Mouse (Mus musculus) testis, adult 2 months (tissue): ENCODE data around the gene Glce. TPM values are rescaled to one million over a fixed set of nuclear protein-coding genes. Genes with fewer than 3 reads are reported as not detected.

Source experiments
- H3K27ac ChIP-seq: fragments of 200-500 bp; 2 replicates; pipeline ENCODE4 v1.5.1; 2012; ENCODE audit warnings: low read depth, low read length; ENCODE audit not compliant: control insufficient read depth, insufficient read depth
- H3K27me3 ChIP-seq: fragments of 200-500 bp; 2 replicates; pipeline ENCODE4 v1.6.1; 2012; ENCODE audit warnings: mild to moderate bottlenecking, low read length, moderate library complexity; ENCODE audit not compliant: control insufficient read depth, insufficient read depth
- H3K36me3 ChIP-seq: fragments of 200-500 bp; 2 replicates; pipeline ENCODE4 v1.6.1; 2012; ENCODE audit warnings: mild to moderate bottlenecking, low read length; ENCODE audit not compliant: control insufficient read depth, insufficient read depth
- H3K4me1 ChIP-seq: fragments of 200-500 bp; 2 replicates; pipeline ENCODE4 v1.6.1; 2012; ENCODE audit warnings: low read length; ENCODE audit not compliant: control insufficient read depth, insufficient read depth
- H3K4me3 ChIP-seq: fragments of 200-500 bp; 2 replicates; pipeline ENCODE4 v1.5.1; 2012; ENCODE audit warnings: low read depth, mild to moderate bottlenecking, low read length, moderate library complexity, mixed read lengths; ENCODE audit not compliant: control insufficient read depth
- CTCF ChIP-seq: fragments of 200-500 bp; IDR thresholded peaks from 2 replicates; pipeline ENCODE4 v1.5.1; 2012; ENCODE audit warnings: low read depth, mild to moderate bottlenecking, inconsistent platforms, low read length, moderate library complexity; ENCODE audit not compliant: control insufficient read depth, insufficient read depth, insufficient replicate concordance
- POLR2A ChIP-seq: fragments of 200-500 bp; IDR thresholded peaks from 2 replicates; pipeline ENCODE4 v1.6.1; 2012; ENCODE audit warnings: low read depth, mild to moderate bottlenecking, inconsistent platforms, low read length, moderate library complexity; ENCODE audit not compliant: control insufficient read depth
- polyA plus RNA-seq: library from polyadenylated mRNA; depleted of rRNA; stranded (reverse); fragments of >200 nt; gene quantifications from 2 replicates; pipeline ENCODE4 v1.2.3, GENCODE M21; 2012; rRNA removed

Glce gene
- 2.9 and 3.3 TPM in 2 replicates for polyA plus RNA-seq

DNA sequence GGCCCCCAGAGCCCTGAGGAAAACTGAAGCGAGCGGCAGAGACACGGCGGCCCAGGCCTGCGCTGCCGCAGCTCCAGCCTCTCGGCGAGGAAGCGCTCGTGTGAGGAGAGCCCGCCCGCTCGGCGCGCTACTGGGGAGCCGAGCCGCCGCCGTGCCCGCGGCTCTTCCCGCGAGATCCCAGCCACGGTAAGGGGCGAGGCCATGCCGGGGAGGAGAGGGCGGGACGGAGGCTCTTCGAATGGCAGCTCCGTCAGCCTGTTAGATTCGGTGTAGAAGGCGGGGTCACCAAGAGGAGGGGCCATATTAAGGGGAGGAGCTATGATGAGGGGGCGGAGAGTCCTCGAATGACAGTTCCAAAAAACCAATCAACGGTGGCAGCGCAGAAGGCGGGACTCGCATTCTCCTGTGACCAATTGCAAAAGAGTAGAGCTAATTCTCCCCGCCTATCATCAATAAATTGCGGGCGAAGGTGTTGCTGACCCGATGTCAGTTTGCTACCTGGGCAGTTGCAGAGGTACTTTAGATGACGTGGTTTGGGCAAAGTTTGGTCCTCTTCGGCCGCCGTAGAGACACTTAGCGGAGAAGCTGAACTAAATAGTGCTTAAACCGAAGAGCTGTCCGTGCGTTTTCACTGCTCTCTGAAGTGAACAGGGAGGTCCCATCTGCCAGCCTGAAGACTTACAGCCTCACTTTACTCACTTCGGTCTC lies at the start of gene Glce:
Gene Glce (minus strand): TSS at position 148 of the 708 bp plus-strand sequence.
- peak within 1 kb of the TSS; percentile 94 for H3K27ac ChIP-seq
- peaks cover 4% of the 10 kb centered on the region for H3K4me1 ChIP-seq
- H3K36me3 ChIP-seq = no peaks in the 10 kb centered on the region

DNA sequence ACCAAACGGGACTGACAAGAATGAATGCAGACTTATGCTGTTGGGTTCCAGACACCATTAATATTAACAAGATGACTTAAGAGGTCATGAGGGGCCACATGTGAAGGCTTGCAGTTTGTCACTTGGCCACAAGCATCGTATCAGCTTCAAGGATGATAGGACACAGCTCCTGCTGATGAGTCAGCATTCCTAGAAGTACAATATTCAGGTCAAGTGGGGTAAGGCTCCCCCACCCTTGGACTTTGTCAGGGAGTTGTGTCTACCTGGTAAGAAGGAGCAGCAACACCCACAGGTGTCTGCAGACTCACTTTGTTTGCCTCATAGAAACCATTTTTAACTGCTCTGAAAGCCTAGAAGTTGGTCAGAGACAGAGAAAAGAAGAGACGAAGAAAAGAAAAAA lies 49.8 kb upstream of the Glce start:
- no peaks in the 10 kb centered on the region for H3K27me3 ChIP-seq
- H3K36me3 ChIP-seq = no peaks in the 10 kb centered on the region
- no peak for TF ChIP-seq CTCF
- no peak for TF ChIP-seq POLR2A
- no peaks in the 10 kb centered on the region for H3K4me1 ChIP-seq
- no peak overlapping the region for H3K4me3 ChIP-seq
- no peak overlapping the region for H3K27ac ChIP-seq

More for the DNA sequence above, at the start of gene Glce:
- Histone ChIP-seq H3K27me3 (no peaks in the 10 kb centered on the region), H3K4me3 (peak within 1 kb of the TSS; percentile 98)
- TF ChIP-seq POLR2A = peak; percentile 90
- TF ChIP-seq CTCF = no peak

DNA sequence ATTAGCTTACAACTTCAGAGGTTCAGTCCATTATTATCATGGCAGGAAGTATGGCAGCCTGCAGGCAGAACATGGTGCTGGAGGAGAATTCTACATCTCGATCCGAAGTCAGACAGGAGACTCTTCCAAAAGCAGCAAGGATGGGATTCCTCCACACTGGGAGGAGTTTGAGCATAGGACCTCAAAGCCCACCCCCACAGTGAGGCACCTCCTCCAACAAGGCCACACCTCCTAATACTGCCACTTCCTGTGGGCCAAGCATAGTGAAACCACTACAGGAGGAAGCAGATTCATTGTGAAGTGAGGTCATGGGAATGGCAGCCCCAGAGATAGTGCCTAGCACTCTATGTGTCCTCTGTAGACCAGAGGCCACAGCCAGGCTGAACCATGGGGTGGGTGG lies 48.5 kb upstream of the Glce start:
- no peaks in the 10 kb centered on the region for H3K36me3 ChIP-seq
- H3K27me3 ChIP-seq = no peaks in the 10 kb centered on the region
- peak overlapping the region; percentile 57 for H3K4me3 ChIP-seq
- TF ChIP-seq CTCF (no peak), POLR2A (no peak)
- H3K4me1 ChIP-seq = no peaks in the 10 kb centered on the region
- H3K27ac ChIP-seq = no peak overlapping the region

DNA sequence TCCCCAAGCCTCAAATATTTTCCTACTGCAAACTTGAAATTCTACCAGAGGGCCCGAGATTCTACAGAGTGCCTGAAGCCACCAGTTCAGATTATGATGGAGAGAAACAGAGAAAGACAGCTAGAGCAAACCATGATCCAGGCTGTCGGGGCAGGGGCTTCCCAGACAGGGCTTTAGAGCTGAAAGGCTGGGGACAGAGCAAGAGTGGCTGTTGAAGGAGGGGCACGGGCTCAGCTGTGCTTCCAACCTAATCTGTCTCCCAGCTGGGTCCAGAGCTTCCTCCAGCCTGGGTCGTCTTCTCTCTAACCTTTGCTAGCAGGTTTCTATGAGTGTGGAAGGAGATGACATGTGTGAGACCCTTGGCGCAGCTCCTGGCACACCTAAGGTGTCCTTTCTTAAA lies 44.2 kb upstream of the Glce start:
- no peaks in the 10 kb centered on the region for H3K27me3 ChIP-seq
- no peaks in the 10 kb centered on the region for H3K4me1 ChIP-seq
- H3K36me3 ChIP-seq = no peaks in the 10 kb centered on the region
- TF ChIP-seq CTCF (no peak), POLR2A (no peak)
- no peak overlapping the region for H3K4me3 ChIP-seq
- H3K27ac ChIP-seq = no peak overlapping the region

DNA sequence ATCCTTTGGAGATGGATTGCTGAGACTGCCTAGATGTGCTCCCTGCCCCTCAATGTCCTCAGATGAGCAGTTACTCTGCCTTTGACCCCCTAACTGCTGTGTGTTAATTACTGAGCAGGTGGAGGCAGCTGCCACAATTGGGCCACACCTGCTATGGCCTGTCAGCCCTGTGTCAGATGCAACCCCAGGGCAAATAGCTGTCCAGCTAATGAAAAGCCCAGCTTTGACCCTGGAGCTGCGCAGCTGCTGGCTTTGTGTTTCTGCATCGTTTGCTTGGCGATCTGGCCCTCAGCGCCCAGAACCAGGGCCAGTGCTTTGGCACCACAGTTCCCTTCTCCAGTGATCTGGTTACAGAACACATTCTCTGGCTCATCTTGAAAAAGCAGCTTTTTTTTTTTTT lies 43.7 kb upstream of the Glce start:
- no peaks in the 10 kb centered on the region for H3K27me3 ChIP-seq
- H3K36me3 ChIP-seq = no peaks in the 10 kb centered on the region
- no peak overlapping the region for H3K27ac ChIP-seq
- TF ChIP-seq POLR2A (no peak), CTCF (no peak)
- no peak overlapping the region for H3K4me3 ChIP-seq
- H3K4me1 ChIP-seq = no peaks in the 10 kb centered on the region

DNA sequence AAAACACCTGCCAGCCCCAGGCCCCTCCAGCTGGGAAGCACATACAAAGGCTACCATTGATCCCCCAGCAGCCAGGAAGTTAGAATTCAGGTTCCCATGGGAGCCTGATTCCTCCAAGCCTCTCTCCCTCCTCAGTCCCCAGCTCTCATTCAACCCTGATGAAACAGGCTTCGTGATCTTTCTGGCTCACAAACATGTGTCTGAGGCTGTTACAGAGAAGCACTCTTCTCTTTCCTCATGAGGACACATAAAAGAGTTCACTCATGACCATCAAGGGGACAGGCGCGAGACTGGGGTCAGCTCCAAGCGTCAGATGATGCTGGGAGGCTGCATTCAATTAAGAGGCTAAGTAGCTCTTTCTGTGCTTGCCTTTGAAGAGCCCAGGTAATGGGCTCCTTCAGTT lies 40.4 kb upstream of the Glce start:
- no peaks in the 10 kb centered on the region for H3K36me3 ChIP-seq
- no peaks in the 10 kb centered on the region for H3K4me1 ChIP-seq
- TF ChIP-seq CTCF (no peak), POLR2A (no peak)
- H3K27me3 ChIP-seq = no peaks in the 10 kb centered on the region
- no peak overlapping the region for H3K4me3 ChIP-seq
- H3K27ac ChIP-seq = no peak overlapping the region

DNA sequence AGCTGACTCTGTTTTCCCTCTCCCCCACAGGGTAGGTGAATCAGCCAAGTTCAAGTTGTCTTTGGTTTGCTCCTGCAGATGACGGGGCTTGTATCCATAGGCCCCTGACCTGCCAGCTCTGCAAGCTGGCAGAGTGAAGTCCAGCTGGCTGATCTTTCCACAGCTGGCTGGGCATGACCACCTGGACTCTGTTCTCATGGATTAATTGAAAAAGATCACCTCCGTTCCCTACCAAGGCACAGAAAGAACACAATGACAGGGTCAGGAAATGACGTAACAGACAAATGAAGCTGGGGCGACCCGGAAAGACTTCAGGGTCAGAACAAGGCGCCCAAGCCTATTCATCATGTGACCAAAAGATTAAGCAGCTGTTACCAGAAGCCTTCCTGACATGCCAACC lies 38.3 kb upstream of the Glce start:
- no peaks in the 10 kb centered on the region for H3K27me3 ChIP-seq
- H3K4me1 ChIP-seq = no peaks in the 10 kb centered on the region
- no peak for TF ChIP-seq CTCF
- no peak for TF ChIP-seq POLR2A
- no peak overlapping the region for H3K27ac ChIP-seq
- H3K4me3 ChIP-seq = no peak overlapping the region
- H3K36me3 ChIP-seq = no peaks in the 10 kb centered on the region
